Mouse (Mus musculus): ENCODE measurements around the gene Atp6v0a1.

GRCm38 (mm10) chr11:101103011-101103410 is 93.8 kb downstream of the Atp6v0a1 start:
- TF ChIP-seq CTCF (IDR thresholded peaks at IDR 0.05; ENCODE audit: low read depth) (no peak), EP300 (IDR thresholded peaks at IDR 0.05; ENCODE audit: low read depth) (no peak)

All from liver, postnatal 0 days (tissue).